Mouse (Mus musculus): ENCODE results near the gene Arhgef26. TPM values are rescaled to one million over a fixed set of nuclear protein-coding genes. Genes with fewer than 3 reads are reported as not detected.

Gene Arhgef26
- total RNA-seq, 2 experiments from 2014 or later: 54.0 to 56.6 TPM

GRCm38 (mm10) chr3:62379946-62380345 lies 41.8 kb downstream of the Arhgef26 start:
- DNase-seq (ENCODE audit: extremely low spot score in 1 of 2, low spot score in 1 of 2): no peak

- no peak for DNase-seq (ENCODE audit: extremely low spot score in 1 of 2, low spot score in 1 of 2)
These were observed 42.3 kb downstream of the Arhgef26 start for GRCm38 (mm10) chr3:62380420-62380819.

GRCm38 (mm10) chr3:62382853-62383252 lies 44.7 kb downstream of the Arhgef26 start:
- no peak for DNase-seq (ENCODE audit: extremely low spot score in 1 of 2, low spot score in 1 of 2)

- DNase-seq (ENCODE audit: extremely low spot score in 1 of 2, low spot score in 1 of 2): no peak
These were observed 54.5 kb downstream of the Arhgef26 start for GRCm38 (mm10) chr3:62392636-62393035.

GRCm38 (mm10) chr3:62394284-62394683 lies 56.1 kb downstream of the Arhgef26 start:
- no peak for DNase-seq (ENCODE audit: extremely low spot score in 1 of 2, low spot score in 1 of 2)

- no peak for DNase-seq (ENCODE audit: extremely low spot score in 1 of 2, low spot score in 1 of 2)
These were observed 57.2 kb downstream of the Arhgef26 start for GRCm38 (mm10) chr3:62395368-62395767.

- DNase-seq (ENCODE audit: extremely low spot score in 1 of 2, low spot score in 1 of 2): no peak
These were observed 58.0 kb downstream of the Arhgef26 start for GRCm38 (mm10) chr3:62396109-62396508.

- no peak for DNase-seq (ENCODE audit: extremely low spot score in 1 of 2, low spot score in 1 of 2)
These were observed 60.0 kb downstream of the Arhgef26 start for GRCm38 (mm10) chr3:62398094-62398493.

- no peak for DNase-seq (ENCODE audit: extremely low spot score in 1 of 2, low spot score in 1 of 2)
These were observed 61.9 kb downstream of the Arhgef26 start for GRCm38 (mm10) chr3:62399826-62400746.

- DNase-seq (ENCODE audit: extremely low spot score in 1 of 2, low spot score in 1 of 2): no peak
These were observed 64.3 kb downstream of the Arhgef26 start for GRCm38 (mm10) chr3:62402466-62402865.

GRCm38 (mm10) chr3:62404477-62405246 lies 66.5 kb downstream of the Arhgef26 start:
- no peak for DNase-seq (ENCODE audit: extremely low spot score in 1 of 2, low spot score in 1 of 2)

- DNase-seq (ENCODE audit: extremely low spot score in 1 of 2, low spot score in 1 of 2): no peak
These were observed 71.5 kb downstream of the Arhgef26 start for GRCm38 (mm10) chr3:62409555-62410182.

GRCm38 (mm10) chr3:62410491-62410890 lies 72.3 kb downstream of the Arhgef26 start:
- no peak for DNase-seq (ENCODE audit: extremely low spot score in 1 of 2, low spot score in 1 of 2)

GRCm38 (mm10) chr3:62412704-62413103 lies 74.6 kb downstream of the Arhgef26 start:
- peak; percentile 20 to 56 for DNase-seq (ENCODE audit: extremely low spot score in 1 of 2, low spot score in 1 of 2)

GRCm38 (mm10) chr3:62414926-62415325 lies 76.8 kb downstream of the Arhgef26 start:
- no peak for DNase-seq (ENCODE audit: extremely low spot score in 1 of 2, low spot score in 1 of 2)

GRCm38 (mm10) chr3:62417458-62417857 lies 79.3 kb downstream of the Arhgef26 start:
- DNase-seq (ENCODE audit: extremely low spot score in 1 of 2, low spot score in 1 of 2): no peak

- DNase-seq (ENCODE audit: extremely low spot score in 1 of 2, low spot score in 1 of 2): no peak
These were observed 80.4 kb downstream of the Arhgef26 start for GRCm38 (mm10) chr3:62418387-62419138.

- no peak for DNase-seq (ENCODE audit: extremely low spot score in 1 of 2, low spot score in 1 of 2)
These were observed 95.5 kb downstream of the Arhgef26 start for GRCm38 (mm10) chr3:62433675-62434074.

- no peak for DNase-seq (ENCODE audit: extremely low spot score in 1 of 2, low spot score in 1 of 2)
These were observed 97.8 kb downstream of the Arhgef26 start for GRCm38 (mm10) chr3:62435923-62436322.

GRCm38 (mm10) chr3:62440431-62440969 lies 102.4 kb downstream of the Arhgef26 start:
- DNase-seq (ENCODE audit: extremely low spot score in 1 of 2, low spot score in 1 of 2): no peak

Measured in layer of hippocampus, postnatal 25 days (tissue).